Mouse (Mus musculus) CH12.LX (cell line): ENCODE measurements around the gene Olfr1280. TPM values are rescaled to one million over a fixed set of nuclear protein-coding genes. Genes with fewer than 3 reads are reported as not detected.

Experiments used
- DNase-seq: peaks from one replicate; pipeline ENCODE4 v3.0.0-alpha.2; 2013; ENCODE audit errors: extremely low read depth
- H3K27ac ChIP-seq: 2 replicates; pipeline ENCODE4 v1.5.1; 2012; ENCODE audit warnings: low read depth, mild to moderate bottlenecking, control low read depth, moderate library complexity; ENCODE audit not compliant: insufficient read depth
- H3K27me3 ChIP-seq: replicated peaks from 2 replicates; pipeline ENCODE3; 2012; ENCODE audit warnings: inconsistent platforms
- H3K36me3 ChIP-seq, 2 experiments: replicated peaks in 1 of 2; 2 replicates each; pipeline versions ENCODE3 to v1.6.1; 2012; ENCODE audit warnings: inconsistent platforms in 1 of 2, low read length in 1 of 2, mild to moderate bottlenecking in 1 of 2, mixed read lengths in 1 of 2, moderate library complexity in 1 of 2; ENCODE audit not compliant: control insufficient read depth in 1 of 2, insufficient read depth in 1 of 2
- H3K4me1 ChIP-seq, 2 experiments: 2 replicates each; pipeline ENCODE4 v1.6.1; 2012; ENCODE audit warnings: inconsistent platforms in 1 of 2, moderate library complexity in 1 of 2; ENCODE audit not compliant: insufficient read depth in 2 of 2, control insufficient read depth in 1 of 2
- H3K4me2 ChIP-seq: 2 replicates; pipeline ENCODE4 v1.6.1; 2012; ENCODE audit warnings: low read depth, mild to moderate bottlenecking, control low read depth; ENCODE audit not compliant: poor library complexity, insufficient read depth, severe bottlenecking
- H3K4me3 ChIP-seq, 3 experiments: fragments of 150-350 bp in 1 of 3; sonication (generic) in 1 of 3; replicated peaks in 1 of 3; 2 replicates each; pipeline versions ENCODE3 to v1.5.1; 2011 to 2012; ENCODE audit warnings: low read depth in 2 of 3, low read length in 2 of 3, mild to moderate bottlenecking in 2 of 3, moderate library complexity in 2 of 3, control low read depth in 1 of 3, improper control_type of control experiment in 1 of 3, inconsistent platforms in 1 of 3, mixed read lengths in 1 of 3; ENCODE audit not compliant: poor library complexity in 1 of 3
- H3K79me2 ChIP-seq: replicated peaks from 2 replicates; pipeline ENCODE4 v1.6.1; 2012; ENCODE audit warnings: mild to moderate bottlenecking, moderate library complexity; ENCODE audit not compliant: control insufficient read depth, poor library complexity, insufficient read depth, severe bottlenecking; ENCODE audit errors: extremely low read depth
- H3K9ac ChIP-seq: 2 replicates; pipeline ENCODE4 v1.6.1; 2012; ENCODE audit warnings: low read depth, mild to moderate bottlenecking, control low read depth, moderate library complexity; ENCODE audit not compliant: insufficient read depth
- H3K9me3 ChIP-seq: replicated peaks from 2 replicates; pipeline ENCODE3; 2012; ENCODE audit warnings: low read length, inconsistent platforms, mixed read lengths
- BHLHE40 ChIP-seq: IDR thresholded peaks from 2 replicates; pipeline ENCODE4 v1.6.1; 2011; ENCODE audit warnings: mild to moderate bottlenecking, low read depth, low read length, improper control_type of control experiment
- CHD1 ChIP-seq: IDR thresholded peaks from 2 replicates; pipeline ENCODE4 v1.6.1; 2012; ENCODE audit warnings: low read depth, low read length, improper control_type of control experiment, inconsistent platforms
- CHD2 ChIP-seq: IDR thresholded peaks from 2 replicates; pipeline ENCODE4 v1.6.1; 2011; ENCODE audit warnings: low read length, improper control_type of control experiment
- E2F4 ChIP-seq: IDR thresholded peaks from 2 replicates; pipeline ENCODE4 v1.6.1; 2011; ENCODE audit warnings: low read depth, low read length, improper control_type of control experiment; ENCODE audit not compliant: insufficient replicate concordance
- EP300 ChIP-seq: IDR thresholded peaks from 2 replicates; pipeline ENCODE4 v1.6.1; 2011; ENCODE audit warnings: low read length, improper control_type of control experiment
- ETS1 ChIP-seq: conservative IDR thresholded peaks from 2 replicates; pipeline ENCODE4 v1.6.1; 2012; ENCODE audit warnings: low read depth, mild to moderate bottlenecking, inconsistent platforms, low read length, improper control_type of control experiment, moderate library complexity
- HCFC1 ChIP-seq: IDR thresholded peaks from 2 replicates; pipeline ENCODE4 v1.6.1; 2012; ENCODE audit warnings: low read depth, mild to moderate bottlenecking, inconsistent platforms, low read length, improper control_type of control experiment
- IRF4 ChIP-seq: IDR thresholded peaks from 2 replicates; pipeline ENCODE4 v1.6.1; 2014; ENCODE audit warnings: low read depth, mild to moderate bottlenecking, inconsistent platforms, low read length, improper control_type of control experiment
- KAT2A ChIP-seq: IDR thresholded peaks from 2 replicates; pipeline ENCODE4 v1.6.1; 2012; ENCODE audit warnings: low read length, improper control_type of control experiment, inconsistent platforms; ENCODE audit not compliant: insufficient replicate concordance
- MAX ChIP-seq: IDR thresholded peaks from 2 replicates; pipeline ENCODE4 v1.6.1; 2011; ENCODE audit warnings: low read length, improper control_type of control experiment
- MAZ ChIP-seq: IDR thresholded peaks from 2 replicates; pipeline ENCODE4 v1.6.1; 2012; ENCODE audit warnings: low read depth, mild to moderate bottlenecking, inconsistent platforms, low read length, improper control_type of control experiment, moderate library complexity
- MYC ChIP-seq: IDR thresholded peaks from 2 replicates; pipeline ENCODE4 v1.6.1; 2011; ENCODE audit warnings: low read depth, mild to moderate bottlenecking, improper control_type of control experiment, low read length
- NELFE ChIP-seq: IDR thresholded peaks from 2 replicates; pipeline ENCODE4 v1.6.1; 2011; ENCODE audit warnings: low read depth, low read length, improper control_type of control experiment
- NRF1 ChIP-seq: IDR thresholded peaks from 2 replicates; pipeline ENCODE4 v1.6.1; 2014; ENCODE audit warnings: low read depth, mild to moderate bottlenecking, inconsistent platforms, low read length, improper control_type of control experiment, moderate library complexity
- PAX5 ChIP-seq: IDR thresholded peaks from 2 replicates; pipeline ENCODE4 v1.6.1; 2012; ENCODE audit warnings: low read length, inconsistent platforms, mixed read lengths
- POLR2A ChIP-seq: IDR thresholded peaks from 2 replicates; pipeline ENCODE4 v1.6.1; 2011; ENCODE audit warnings: low read depth, mild to moderate bottlenecking, improper control_type of control experiment, low read length
- POLR2AphosphoS2 ChIP-seq: IDR thresholded peaks from 2 replicates; pipeline ENCODE4 v1.6.1; 2011; ENCODE audit warnings: low read depth, low read length, improper control_type of control experiment
- RCOR1 ChIP-seq: conservative IDR thresholded peaks from 2 replicates; pipeline ENCODE4 v1.6.1; 2012; ENCODE audit warnings: low read depth, mild to moderate bottlenecking, inconsistent platforms, low read length, improper control_type of control experiment
- UBTF ChIP-seq: IDR thresholded peaks from 2 replicates; pipeline ENCODE4 v1.6.1; 2012; ENCODE audit warnings: low read depth, mild to moderate bottlenecking, inconsistent platforms, low read length, improper control_type of control experiment, moderate library complexity
- USF1 ChIP-seq: IDR thresholded peaks from 2 replicates; pipeline ENCODE4 v1.6.1; 2014; ENCODE audit warnings: low read depth, mild to moderate bottlenecking, inconsistent platforms, low read length, improper control_type of control experiment
- ZKSCAN1 ChIP-seq: IDR thresholded peaks from 2 replicates; pipeline ENCODE4 v1.6.1; 2012; ENCODE audit warnings: low read depth, inconsistent platforms, low read length, improper control_type of control experiment, borderline replicate concordance
- ZMIZ1 ChIP-seq: IDR thresholded peaks from 2 replicates; pipeline ENCODE4 v1.6.1; 2012; ENCODE audit warnings: low read depth, mild to moderate bottlenecking, inconsistent platforms, low read length, improper control_type of control experiment
- dilution Hi-C: fragments of 300-500 bp; cut with MboI; formaldehyde crosslinking; loops from 2 replicates; pipeline ENCODE4 v1.14.3; 2020; ENCODE audit warnings: low sequenced_read_pairs; ENCODE audit not compliant: extremely low pct_unique_long_range_greater_than_20kb, extremely low pct_ligation_motif_present
- in situ Hi-C: fragments of 300-500 bp; cut with MboI; formaldehyde crosslinking; loops from 3 replicates; pipeline ENCODE4 v1.14.3; 2019; ENCODE audit warnings: low sequenced_read_pairs, low pct_ligation_motif_present, low pct_unique_long_range_greater_than_20kb, mixed read lengths
- polyA plus RNA-seq: library from polyadenylated mRNA; unstranded; fragments of >175 nt; gene quantifications from 2 replicates; pipeline ENCODE4 v1.2.1, GENCODE M21; 2012; ENCODE audit warnings: low read depth; ENCODE audit not compliant: insufficient read length
- total RNA-seq, 2 experiments: library from RNA; depleted of rRNA; stranded (reverse); fragments of 300-350 nt in 1 of 2; fragments of >200 nt in 1 of 2; gene quantifications; 2 replicates each; pipeline ENCODE4 v1.2.3; 2012 to 2014

Olfr1280 gene
- total RNA-seq (2012; rRNA removed): not detected in 2 replicates
- not detected in 2 replicates for total RNA-seq (2014; rRNA removed)
- polyA plus RNA-seq: not detected in 2 replicates

DNA sequence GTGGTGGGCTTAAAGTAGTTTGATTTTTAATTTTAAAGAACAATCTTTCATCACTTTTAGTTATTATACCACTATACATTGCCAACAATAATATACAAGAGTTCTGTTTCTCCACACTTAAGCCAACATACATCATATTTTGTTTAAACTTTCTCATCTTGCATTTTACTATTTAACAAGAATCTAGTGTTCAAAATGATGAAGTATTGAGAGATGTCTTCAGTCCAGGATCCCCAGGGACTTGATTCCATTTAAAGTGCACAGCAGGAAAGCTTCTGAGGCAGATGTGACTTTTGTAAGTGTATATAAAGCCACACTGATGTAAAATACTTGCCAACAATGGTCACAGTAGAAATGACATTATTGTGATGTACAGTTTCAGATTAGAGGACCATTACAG, at the start of gene Olfr1280:
Gene Olfr1280 (plus strand): TSS at position 301 of the 400 bp plus-strand sequence.
- Histone ChIP-seq H3K4me2 (no peak within 1 kb of the TSS), H3K79me2 (no peaks in the 10 kb centered on the region), H3K36me3 (no peaks in the 10 kb centered on the region), H3K27ac (no peak within 1 kb of the TSS), H3K9ac (no peak within 1 kb of the TSS), H3K4me1 (no peaks in the 10 kb centered on the region), H3K9me3 (peaks cover 24% of the 10 kb centered on the region), H3K27me3 (no peaks in the 10 kb centered on the region), H3K4me3 (no peak within 1 kb of the TSS)
- no peak for DNase-seq
- dilution Hi-C loops (no loop called here), in situ Hi-C loops (no loop called here)
- TF ChIP-seq E2F4 (no peak), UBTF (no peak), KAT2A (no peak), MAZ (no peak), MYC (no peak), RCOR1 (no peak), CHD1 (no peak), POLR2AphosphoS2 (no peak), NRF1 (no peak), ETS1 (no peak), IRF4 (no peak), USF1 (no peak), CHD2 (no peak), NELFE (no peak), EP300 (no peak), ZKSCAN1 (no peak), PAX5 (no peak), MAX (no peak), BHLHE40 (no peak)

DNA sequence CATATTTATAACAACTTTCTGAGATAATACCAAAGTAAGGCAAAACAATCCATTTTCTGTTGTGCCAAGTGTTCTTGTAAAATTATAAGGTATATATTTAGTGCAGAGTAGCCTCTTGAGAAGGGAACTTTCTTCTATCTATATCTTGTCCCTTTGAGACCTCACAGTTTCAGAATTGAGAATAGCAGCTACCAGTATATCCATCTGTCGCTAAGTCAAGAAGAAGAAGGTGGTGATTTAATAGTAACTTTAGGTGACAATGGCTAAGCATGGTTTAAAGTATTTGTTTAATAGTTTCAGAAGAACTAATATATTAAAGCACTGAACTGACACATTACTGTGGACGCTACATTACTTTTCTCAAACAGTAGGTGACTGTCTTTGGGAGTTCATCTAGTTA, 39.8 kb upstream of the Olfr1280 start, which contains the start of gene Olfr1277:
Gene Olfr1277 (minus strand): TSS at position 101 of the 400 bp plus-strand sequence.
- Histone ChIP-seq H3K4me1 (no peaks in the 10 kb centered on the region), H3K9me3 (peaks cover 16% of the 10 kb centered on the region), H3K4me3 (no peak within 1 kb of the TSS), H3K9ac (no peak within 1 kb of the TSS), H3K4me2 (no peak within 1 kb of the TSS), H3K36me3 (no peaks in the 10 kb centered on the region), H3K79me2 (no peaks in the 10 kb centered on the region), H3K27ac (no peak within 1 kb of the TSS), H3K27me3 (no peaks in the 10 kb centered on the region)
- DNase-seq: no peak
- in situ Hi-C loops: no loop called here
- dilution Hi-C loops: no loop called here
- TF ChIP-seq ETS1 (no peak), POLR2A (no peak), HCFC1 (no peak), POLR2AphosphoS2 (no peak), IRF4 (no peak), ZMIZ1 (no peak)
